Mouse (Mus musculus): ENCODE results near the gene Abhd17c.

DNA sequence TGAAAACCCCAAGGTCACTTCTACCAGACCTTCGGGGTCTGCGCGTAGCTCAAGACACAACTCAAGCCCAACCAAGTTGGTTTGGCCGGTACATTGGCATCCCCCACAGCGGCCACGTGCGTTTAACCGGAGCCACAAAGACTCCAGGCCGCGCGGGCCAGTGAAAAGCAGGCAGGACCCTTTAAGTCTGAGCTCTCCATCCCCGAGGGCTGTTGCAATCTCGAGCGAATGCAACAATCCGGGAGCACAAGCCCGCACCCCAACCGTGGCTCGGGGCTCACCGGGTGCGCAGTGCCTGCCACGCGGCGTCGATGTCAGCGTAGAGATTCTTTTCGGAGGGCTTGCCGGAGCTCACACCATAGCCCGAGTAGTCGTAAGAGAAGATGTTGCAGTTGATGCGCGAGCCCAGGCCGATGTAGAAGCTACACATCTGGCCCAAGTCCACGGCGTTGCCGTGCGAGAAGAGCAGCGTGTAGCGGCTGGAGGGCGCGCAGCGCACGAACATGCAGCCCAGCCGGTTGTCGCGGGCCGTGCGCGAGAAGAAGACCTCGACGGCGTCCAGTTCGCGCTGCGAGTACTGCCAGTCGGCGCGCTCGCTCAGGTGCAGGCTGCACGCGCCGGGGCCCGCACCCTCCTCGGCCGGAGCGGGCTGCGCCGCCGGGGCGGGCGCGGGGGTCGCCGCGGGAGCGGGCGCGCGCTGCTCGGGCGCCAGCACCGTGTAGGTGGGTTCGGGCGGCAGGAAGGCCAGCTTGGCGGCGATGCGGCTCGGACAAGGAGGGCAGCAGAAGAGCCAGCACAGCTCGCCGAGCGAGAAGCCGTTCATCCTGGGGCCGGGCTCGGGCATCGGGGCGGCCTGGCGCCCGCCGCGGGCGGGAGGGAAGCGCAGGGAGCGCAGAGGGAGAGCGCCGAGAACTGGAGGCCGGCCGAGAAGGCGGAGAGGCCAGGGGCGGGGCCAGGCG, at the start of gene Abhd17c:
- TF ChIP-seq CTCF (conservative IDR thresholded peaks at IDR 0.05; ENCODE audit: insufficient read depth, insufficient read length, low read depth, low read length) (no peak), POLR2A (IDR thresholded peaks at IDR 0.05; ENCODE audit: low read depth, low read length) (no peak)
